Mouse (Mus musculus) erythroblast, embryonic 14.5 days (primary cell): Measurements from ENCODE around the gene Cyp26c1.

ENCODE experiments used
- GATA1 ChIP-seq: IDR thresholded peaks from 2 replicates; pipeline ENCODE4 v1.6.1; 2012; ENCODE audit warnings: low read length, inconsistent platforms, mixed read lengths
- TAL1 ChIP-seq: IDR thresholded peaks from 3 replicates; pipeline ENCODE4 v1.6.1; 2012; ENCODE audit warnings: low read length, inconsistent platforms, mixed read lengths

DNA sequence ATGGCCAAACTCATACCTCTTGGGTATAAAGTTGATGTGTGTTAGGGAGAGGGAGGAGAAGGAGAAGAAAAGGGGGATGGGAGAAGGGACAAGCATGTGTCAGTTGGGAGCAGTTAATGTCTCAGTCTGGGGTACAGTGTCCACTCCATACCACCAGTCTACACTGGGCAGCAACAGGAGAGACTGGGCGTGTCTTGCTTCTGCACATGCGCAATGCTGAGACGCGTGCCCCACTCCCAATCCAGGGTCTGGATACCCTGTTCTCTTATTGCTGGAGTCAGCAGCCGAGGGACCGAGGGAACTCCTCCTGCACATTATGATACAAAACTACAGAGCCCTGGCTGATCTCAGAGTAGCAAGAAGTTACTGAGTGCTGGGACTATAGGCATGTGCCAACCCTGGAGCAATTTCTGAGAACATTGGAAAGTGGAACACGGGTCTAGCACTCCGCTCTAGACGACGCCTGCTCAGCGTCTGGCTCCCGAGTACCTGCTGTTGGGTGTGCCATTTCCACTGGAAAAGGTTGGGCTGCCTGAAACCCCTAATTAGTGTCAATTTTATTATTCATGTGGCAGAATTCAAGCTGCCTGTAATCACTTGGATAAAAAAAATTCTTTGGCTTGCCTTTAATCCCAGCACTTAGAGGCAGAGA lies 31.3 kb downstream of the Cyp26c1 start:
- TF ChIP-seq TAL1 (no peak), GATA1 (no peak)
